Mouse (Mus musculus): ENCODE measurements at regions not wholly inside any gene's neighbourhood (a gene's known extent, or its start where the extent isn't known, plus 50 kb on each side); places are given as distances from the start of the nearest gene placed in this dataset.

DNA sequence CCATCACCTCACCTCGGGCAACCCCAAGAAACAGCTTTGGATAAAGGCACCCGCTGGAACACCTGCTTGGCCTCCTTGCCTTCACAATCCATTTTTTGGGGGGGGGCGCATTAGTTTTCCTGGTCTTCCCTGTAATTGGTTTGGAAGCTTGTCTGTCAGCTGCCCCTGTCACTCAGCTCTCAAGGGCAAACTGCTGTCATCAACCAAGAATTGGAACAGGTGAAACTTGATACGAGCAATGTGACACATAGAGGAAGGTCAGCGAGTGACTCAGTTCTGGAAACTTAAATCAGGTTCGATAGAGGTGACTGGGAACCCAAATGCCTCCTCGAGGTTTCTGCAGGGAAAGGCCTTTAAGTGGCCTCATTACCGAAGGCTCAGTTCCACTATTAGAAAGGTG is 73.2 kb upstream of the Slc38a2 start:
- TF ChIP-seq POLR2A (IDR thresholded peaks at IDR 0.05; ENCODE audit: control insufficient read depth, extremely low read depth, insufficient read depth, low read length, poor library complexity) (no peak), CTCF (IDR thresholded peaks at IDR 0.05; ENCODE audit: borderline replicate concordance, control insufficient read depth, extremely low read depth, insufficient read depth, low read length, poor library complexity) (no peak)
